Comparison of ENCODE assay signal across 7 mouse cellular contexts in the genomic region with DNA sequence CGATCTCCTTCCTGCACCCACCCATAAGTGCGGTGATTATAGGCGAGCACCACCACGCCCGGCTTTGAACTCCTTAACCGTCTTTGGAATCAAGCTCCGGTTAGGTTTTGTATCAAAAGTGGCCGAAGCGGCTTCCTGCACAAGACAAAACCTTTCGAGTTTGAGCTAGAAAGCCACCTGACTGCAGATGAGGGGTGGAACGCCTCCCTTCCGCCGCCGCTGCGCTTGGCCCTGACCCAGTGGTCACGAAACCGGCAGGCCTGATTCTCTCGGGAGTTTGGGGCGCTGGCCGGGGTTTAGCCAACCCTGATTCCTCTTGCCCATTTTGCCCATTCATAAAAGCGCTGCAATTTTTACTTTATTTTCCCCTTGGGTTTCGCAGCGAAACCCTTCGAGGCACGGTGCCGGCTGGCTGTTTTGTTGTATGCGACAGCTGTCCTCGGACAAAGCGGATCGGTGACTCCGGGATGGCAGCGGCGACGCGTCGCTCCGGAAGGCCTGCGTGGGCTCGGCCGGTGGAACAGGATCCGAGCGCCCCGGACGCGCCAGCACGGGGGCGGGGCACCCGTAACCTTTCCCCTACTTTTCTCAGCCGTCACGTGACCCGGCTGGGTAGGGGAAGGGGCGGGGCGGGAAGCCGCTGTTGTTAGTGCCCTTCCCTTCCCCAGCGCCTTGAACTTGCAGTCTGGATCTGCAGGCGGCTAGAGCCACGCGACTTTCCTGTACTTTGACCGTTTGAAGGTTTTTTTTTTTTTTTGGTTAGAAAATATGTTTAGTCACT. TPM values are rescaled to one million over a fixed set of nuclear protein-coding genes. Genes with fewer than 3 reads are reported as not detected.
DNase-seq lines count a peak whose midpoint lies in the region; ATAC-seq and TF ChIP-seq lines count a peak whose summit lies in the region.

No protein-coding gene starts in this region.

- WGBS in midbrain, embryonic 10.5 days, result under 1% methylated on average over 59 of the region's 59 CpGs

- no peak for TF ChIP-seq CTCF in cortical plate, adult 2 months (IDR thresholded peaks at IDR 0.05; ENCODE audit: extremely low read depth, insufficient read depth, low read length)

- no peak for TF ChIP-seq POLR2A in cortical plate, adult 2 months (IDR thresholded peaks at IDR 0.05; ENCODE audit: extremely low read depth, insufficient read depth, low read length)

- H3K4me3 ChIP-seq in cortical plate, adult 2 months (ENCODE audit: insufficient read depth, low read length), result peak overlapping the region; percentile 58
- peak overlapping the region; percentile 59 for H3K4me3 ChIP-seq in midbrain, embryonic 10.5 days

- no peaks in the 10 kb centered on the region for H3K36me3 ChIP-seq in midbrain, embryonic 10.5 days

- H3K9me3 ChIP-seq in midbrain, embryonic 10.5 days (replicated peaks), result peaks cover 3% of the 10 kb centered on the region; the same call in 1 of the 2 replicates

- DNase-seq in adipocyte (ENCODE audit: low spot score), result peak; percentile 95
- peak; percentile 94 for DNase-seq in gastrocnemius, postnatal 10 days
- DNase-seq in left cerebral cortex, postnatal 36 days (ENCODE audit: low spot score in 2 of 2), result peak; percentile 62 to 71
- peak; percentile 90 for DNase-seq in midbrain, embryonic 10.5 days (ENCODE audit: low spot score)
- peak; percentile 76 for DNase-seq in right cerebral cortex, postnatal 4 days

- no peaks in the 10 kb centered on the region; the same call in 1 of the 2 replicates for H3K4me1 ChIP-seq in cortical plate, adult 2 months (ENCODE audit: control insufficient read depth, insufficient read depth, low read length)
- peaks cover 50% of the 10 kb centered on the region for H3K4me1 ChIP-seq in midbrain, embryonic 10.5 days

- peak overlapping the region; percentile 86 for H3K27ac ChIP-seq in cortical plate, adult 2 months (ENCODE audit: insufficient read depth, low read length)
- H3K27ac ChIP-seq in midbrain, embryonic 10.5 days (replicated peaks), result peak overlapping the region; percentile 83

- intact Hi-C loops in left cerebral cortex, postnatal 36 days (cut with DNase I), result no loop called here

- peak; percentile 58 for ATAC-seq in inflammation-experienced regulatory T-cells, adult 6 months

- peaks cover 72% of the 10 kb centered on the region for H3K27me3 ChIP-seq in midbrain, embryonic 10.5 days (ENCODE audit: low read depth, poor library complexity, severe bottlenecking)

RNA-seq across cellular contexts. Expression of a gene that starts 3.0 kb away (rescaled TPM):
- polyA plus RNA-seq in cortical plate, adult 2 months (2012; rRNA removed), result 22.5 and 23.4 TPM in 2 replicates
- total RNA-seq in gastrocnemius, postnatal 10 days (2021), result 10 to 100 TPM; 34.5 to 45.9 TPM
- 10 to 100 TPM; 19.7 to 29.2 (median 20.9) TPM for polyA plus RNA-seq in inflammation-experienced regulatory T-cells, adult 6 months (2017; shearing (Covaris generic))
- 10 to 100 TPM; 25.5 to 31.1 TPM for total RNA-seq in left cerebral cortex, postnatal 36 days (2021)
- polyA plus RNA-seq in midbrain, embryonic 10.5 days (2016; fragmentation: Nextera tagmentation; extraction: Ambion mirVana), result 4.0 and 7.4 TPM in 2 replicates

RNA-seq across cellular contexts. Expression of a gene that starts 42.3 kb away (rescaled TPM):
- 7.5 and 7.7 TPM in 2 replicates for polyA plus RNA-seq in cortical plate, adult 2 months (2012; rRNA removed)
- total RNA-seq in gastrocnemius, postnatal 10 days (2021), result 1 to 10 TPM; 3.7 to 4.0 TPM
- 1 to 10 TPM; 4.2 to 5.8 (median 4.8) TPM for polyA plus RNA-seq in inflammation-experienced regulatory T-cells, adult 6 months (2017; shearing (Covaris generic))
- 10 to 100 TPM; 10.7 TPM for total RNA-seq in left cerebral cortex, postnatal 36 days (2021)
- 10.2 and 11.5 TPM in 2 replicates for polyA plus RNA-seq in midbrain, embryonic 10.5 days (2016; fragmentation: Nextera tagmentation; extraction: Ambion mirVana)

RNA-seq across cellular contexts. Expression of a gene that starts 42.4 kb away (rescaled TPM):
- 51.4 and 53.6 TPM in 2 replicates for polyA plus RNA-seq in cortical plate, adult 2 months (2012; rRNA removed)
- 10 to 100 TPM; 73.4 to 74.8 TPM for total RNA-seq in gastrocnemius, postnatal 10 days (2021)
- polyA plus RNA-seq in inflammation-experienced regulatory T-cells, adult 6 months (2017; shearing (Covaris generic)), result 100 to 1,000 TPM; 106 to 127 (median 110) TPM
- total RNA-seq in left cerebral cortex, postnatal 36 days (2021), result 10 to 100 TPM; 49.8 to 55.3 TPM
- 122 and 139 TPM in 2 replicates for polyA plus RNA-seq in midbrain, embryonic 10.5 days (2016; fragmentation: Nextera tagmentation; extraction: Ambion mirVana)

Comparison
In these comparisons a context has a peak if more than half of its experiments do, and no peak if none do; other contexts are left out.
1. Peak in every context shown above with its lines: DNase-seq, ATAC-seq, H3K4me3 ChIP-seq and H3K27ac ChIP-seq.